Mouse (Mus musculus) hindbrain, embryonic 12.5 days (tissue): ENCODE results near the gene Pxmp4. TPM values are rescaled to one million over a fixed set of nuclear protein-coding genes. Genes with fewer than 3 reads are reported as not detected.

Experiments used
- ATAC-seq: fragments of 200-750 bp; cut with Nextera tagmentation; 2 replicates; pipeline ENCODE4 v1.8.0; 2017; ENCODE audit warnings: moderate TSS enrichment; ENCODE audit not compliant: low FRiP score
- H3K27ac ChIP-seq: fragments of 300-500 bp; sonication (generic); 2 replicates; pipeline ENCODE4 v1.5.1; 2016; ENCODE audit warnings: mild to moderate bottlenecking
- H3K27me3 ChIP-seq: fragments of 300-500 bp; sonication (generic); 2 replicates; pipeline ENCODE4 v1.6.1; 2016; ENCODE audit warnings: mild to moderate bottlenecking
- H3K36me3 ChIP-seq: fragments of 300-500 bp; sonication (generic); 2 replicates; pipeline ENCODE4 v1.6.1; 2016; ENCODE audit warnings: mild to moderate bottlenecking
- H3K4me1 ChIP-seq: fragments of 300-500 bp; sonication (generic); 2 replicates; pipeline ENCODE4 v1.6.1; 2016
- H3K4me2 ChIP-seq: fragments of 300-500 bp; sonication (generic); replicated peaks from 2 replicates; pipeline ENCODE4 v1.6.1; 2016; ENCODE audit warnings: mild to moderate bottlenecking
- H3K4me3 ChIP-seq: fragments of 300-500 bp; sonication (generic); 2 replicates; pipeline ENCODE4 v1.5.1; 2016; ENCODE audit warnings: mild to moderate bottlenecking
- H3K9ac ChIP-seq: fragments of 300-500 bp; sonication (generic); 2 replicates; pipeline ENCODE4 v1.6.1; 2016; ENCODE audit warnings: mild to moderate bottlenecking, moderate library complexity
- H3K9me3 ChIP-seq: fragments of 300-500 bp; sonication (generic); replicated peaks from 2 replicates; pipeline ENCODE4 v1.6.1; 2016; ENCODE audit warnings: mild to moderate bottlenecking
- WGBS: fragments of 180-500 bp; shearing (Covaris S2); methylation state at CpG from one replicate; pipeline ENCODE4 v1.1.7; 2016; 5-methylcytosine and 5-hydroxymethylcytosine counted together
- polyA plus RNA-seq: library from polyadenylated mRNA; unstranded; fragments of >200 nt; fragmentation: Nextera tagmentation; extraction: Ambion mirVana; gene quantifications from 2 replicates; pipeline ENCODE4 v1.2.1, GENCODE M21; 2016

Pxmp4 gene
- polyA plus RNA-seq, 1 experiment from 2014 or later, result 14.1 TPM

DNA sequence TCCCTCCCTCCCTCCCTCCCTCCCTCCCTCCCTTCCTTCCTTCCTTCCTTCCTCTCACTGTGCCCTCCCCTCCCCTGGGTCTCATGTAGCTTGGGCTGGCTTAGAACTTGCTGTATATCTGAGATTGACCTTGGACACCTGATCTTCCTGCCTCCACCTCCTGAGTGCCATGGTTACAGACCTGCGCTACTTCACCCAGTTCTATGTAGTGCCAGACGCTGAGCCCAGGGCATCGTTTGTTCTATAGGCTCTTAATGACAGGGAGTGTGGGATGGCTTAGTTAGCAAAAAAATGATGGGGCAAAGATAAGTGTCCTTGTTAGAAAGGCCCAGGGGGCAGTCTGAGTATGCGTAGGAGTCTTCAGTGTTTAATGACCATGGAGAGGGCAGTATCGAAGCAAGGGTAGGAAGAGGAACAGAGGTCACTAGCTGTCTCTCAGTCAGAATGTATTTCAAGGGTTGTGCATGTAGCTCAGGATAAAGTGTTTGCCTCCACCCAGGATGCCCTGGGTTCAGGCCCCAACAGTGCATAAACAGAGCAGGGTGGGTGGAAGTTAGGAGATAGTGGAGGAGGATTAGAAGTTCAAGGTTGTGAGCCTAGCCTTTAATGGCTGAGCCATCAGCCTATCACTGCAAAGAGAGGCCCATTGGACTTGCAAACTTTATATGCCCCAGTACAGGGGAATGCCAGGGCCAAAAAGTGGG lies 29.7 kb upstream of the Pxmp4 start:
- ATAC-seq, result no peak
- Histone ChIP-seq H3K4me2 (no peak overlapping the region), H3K9me3 (peaks cover under 1% of the 10 kb centered on the region; the same call in 1 of the 2 replicates), H3K4me1 (no peaks in the 10 kb centered on the region), H3K27me3 (no peaks in the 10 kb centered on the region), H3K9ac (no peak overlapping the region), H3K36me3 (peaks cover 65% of the 10 kb centered on the region), H3K4me3 (no peak overlapping the region), H3K27ac (no peak overlapping the region)
- 89% methylated on average over 5 of the region's 5 CpGs for WGBS

DNA sequence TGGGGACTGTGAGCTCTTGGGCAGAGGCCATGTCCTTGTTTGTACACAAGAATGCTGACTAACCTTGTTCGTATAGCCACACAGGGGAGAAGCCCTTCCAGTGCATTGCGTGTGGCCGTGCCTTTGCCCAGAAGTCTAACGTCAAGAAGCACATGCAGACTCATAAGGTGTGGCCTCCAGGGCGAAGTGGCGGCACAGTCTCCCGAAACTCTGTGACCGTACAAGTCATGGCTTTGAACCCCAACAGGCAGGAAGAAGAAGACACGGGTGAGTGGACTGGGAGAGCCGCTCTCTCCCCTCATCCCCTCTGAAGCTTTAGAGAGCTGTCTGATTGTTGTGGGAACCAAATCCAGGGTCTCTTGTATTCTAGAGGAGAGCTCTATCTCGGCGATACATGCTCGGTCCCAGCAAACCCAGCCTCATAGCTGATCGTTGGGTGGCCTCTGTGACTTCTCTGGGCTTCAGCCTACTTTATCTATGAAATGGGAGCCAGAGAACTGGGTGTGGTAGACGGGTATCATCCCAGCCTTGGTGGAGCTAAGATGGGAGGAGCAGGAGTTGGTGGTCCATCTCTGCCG lies 28.8 kb upstream of the Pxmp4 start:
- H3K27me3 ChIP-seq, result no peaks in the 10 kb centered on the region
- no peak overlapping the region for H3K4me2 ChIP-seq
- WGBS, result 90% methylated on average over 16 of the region's 16 CpGs
- H3K27ac ChIP-seq, result no peak overlapping the region
- no peak for ATAC-seq
- no peaks in the 10 kb centered on the region for H3K9me3 ChIP-seq
- H3K36me3 ChIP-seq, result peaks cover 60% of the 10 kb centered on the region
- H3K4me1 ChIP-seq, result no peaks in the 10 kb centered on the region
- H3K4me3 ChIP-seq, result no peak overlapping the region
- no peak overlapping the region for H3K9ac ChIP-seq

DNA sequence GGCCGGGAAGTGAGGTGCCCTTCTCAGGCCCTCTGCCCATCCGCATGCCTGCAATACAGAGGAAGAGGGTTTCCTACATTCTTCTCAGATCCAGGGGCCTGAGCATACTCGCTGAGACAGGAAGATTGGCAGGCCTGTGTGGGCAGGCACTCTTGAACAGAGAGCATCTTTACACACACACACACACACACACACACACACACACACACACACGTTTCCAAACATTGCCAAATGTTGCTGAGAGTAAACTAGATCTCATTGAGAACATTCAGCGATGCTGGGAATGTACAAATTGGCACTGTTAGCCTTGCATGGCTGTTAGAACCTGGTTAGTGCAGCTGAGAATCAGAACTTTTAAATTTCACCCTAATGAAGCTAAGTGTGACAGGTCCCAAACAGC lies 27.0 kb upstream of the Pxmp4 start:
- peaks cover 57% of the 10 kb centered on the region for H3K36me3 ChIP-seq
- no peak overlapping the region for H3K9ac ChIP-seq
- H3K4me3 ChIP-seq, result no peak overlapping the region
- whole genome bisulfite sequencing, result 88% methylated on average over 5 of the region's 5 CpGs
- H3K27ac ChIP-seq, result no peak overlapping the region
- H3K4me1 ChIP-seq, result no peaks in the 10 kb centered on the region
- no peaks in the 10 kb centered on the region for H3K27me3 ChIP-seq
- ATAC-seq, result no peak
- H3K4me2 ChIP-seq, result no peak overlapping the region
- no peaks in the 10 kb centered on the region for H3K9me3 ChIP-seq

DNA sequence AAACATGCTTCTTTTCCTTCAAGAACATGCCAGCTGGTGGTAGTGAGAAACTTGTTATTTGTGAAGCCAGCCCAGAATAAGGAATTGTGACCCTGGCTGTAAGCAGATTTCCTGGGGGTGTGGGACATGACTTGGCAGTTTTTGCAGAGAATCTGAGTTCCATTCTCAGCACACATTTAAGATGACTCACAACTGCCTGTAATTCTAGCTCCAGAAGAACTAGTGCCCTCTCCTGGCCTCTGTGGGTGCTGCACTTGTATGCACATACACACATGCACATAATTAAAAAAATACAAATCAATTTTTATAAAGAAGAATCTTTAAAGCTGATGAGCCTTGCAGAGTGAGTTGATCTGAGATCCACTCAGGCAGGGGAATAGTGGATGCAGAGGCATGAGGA lies 20.6 kb upstream of the Pxmp4 start:
- no peak overlapping the region for H3K27ac ChIP-seq
- no peak overlapping the region for H3K9ac ChIP-seq
- peaks cover 43% of the 10 kb centered on the region for H3K36me3 ChIP-seq
- no peaks in the 10 kb centered on the region; the same call in 1 of the 2 replicates for H3K9me3 ChIP-seq
- no peaks in the 10 kb centered on the region for H3K27me3 ChIP-seq
- no peak overlapping the region for H3K4me2 ChIP-seq
- H3K4me3 ChIP-seq, result no peak overlapping the region
- no peaks in the 10 kb centered on the region for H3K4me1 ChIP-seq
- ATAC-seq, result no peak

DNA sequence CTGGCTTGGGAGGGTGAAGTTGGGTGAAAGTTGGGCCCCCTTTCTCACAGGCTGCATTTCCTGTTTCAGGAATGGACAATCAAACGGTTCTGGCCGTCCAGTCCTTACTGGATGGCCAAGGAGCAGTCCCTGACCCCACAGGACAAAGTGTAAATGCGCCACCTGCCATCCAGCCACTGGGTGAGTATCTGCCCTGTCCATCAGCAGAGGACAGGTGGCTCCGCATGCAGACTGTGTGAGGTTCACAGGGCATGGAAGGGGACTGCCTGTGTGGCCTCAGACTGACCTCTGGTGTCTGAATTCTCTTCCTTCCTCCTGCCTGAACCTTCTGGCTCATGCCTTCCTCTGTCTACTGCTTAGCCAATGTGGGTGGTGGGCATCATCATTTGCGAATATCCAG lies 18.2 kb upstream of the Pxmp4 start:
- Histone ChIP-seq H3K36me3 (peaks cover 32% of the 10 kb centered on the region), H3K27me3 (no peaks in the 10 kb centered on the region), H3K9me3 (no peaks in the 10 kb centered on the region; the same call in 1 of the 2 replicates), H3K4me3 (no peak overlapping the region), H3K9ac (no peak overlapping the region), H3K4me2 (no peak overlapping the region), H3K4me1 (no peaks in the 10 kb centered on the region), H3K27ac (no peak overlapping the region)
- 82% methylated on average over 5 of the region's 5 CpGs for WGBS
- no peak for ATAC-seq

DNA sequence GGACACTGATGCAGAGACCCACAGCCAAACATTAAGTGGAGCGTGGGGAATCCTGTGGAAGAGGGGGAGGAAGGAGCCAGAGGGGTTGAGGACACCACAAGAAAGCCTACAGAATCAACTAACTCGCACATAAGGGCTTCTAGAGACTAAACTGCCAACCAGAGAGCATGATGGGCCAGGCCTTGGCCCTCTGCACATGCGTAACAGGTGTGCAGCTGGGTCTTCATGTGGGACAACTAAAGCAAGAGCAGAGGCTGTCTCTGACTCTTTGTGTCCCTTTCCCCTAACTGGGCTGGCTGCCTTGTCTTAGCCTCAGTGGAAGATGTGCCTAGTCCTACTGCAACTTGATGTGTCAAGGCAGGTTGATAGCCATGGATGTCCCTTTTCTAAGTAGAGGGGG lies 13.6 kb upstream of the Pxmp4 start:
- Histone ChIP-seq H3K4me1 (peaks cover 17% of the 10 kb centered on the region), H3K9me3 (no peaks in the 10 kb centered on the region), H3K27ac (no peak overlapping the region), H3K36me3 (no peaks in the 10 kb centered on the region), H3K9ac (no peak overlapping the region), H3K4me2 (no peak overlapping the region), H3K27me3 (no peaks in the 10 kb centered on the region), H3K4me3 (no peak overlapping the region)
- no peak for ATAC-seq
- 89% methylated on average over 3 of the region's 3 CpGs for WGBS

DNA sequence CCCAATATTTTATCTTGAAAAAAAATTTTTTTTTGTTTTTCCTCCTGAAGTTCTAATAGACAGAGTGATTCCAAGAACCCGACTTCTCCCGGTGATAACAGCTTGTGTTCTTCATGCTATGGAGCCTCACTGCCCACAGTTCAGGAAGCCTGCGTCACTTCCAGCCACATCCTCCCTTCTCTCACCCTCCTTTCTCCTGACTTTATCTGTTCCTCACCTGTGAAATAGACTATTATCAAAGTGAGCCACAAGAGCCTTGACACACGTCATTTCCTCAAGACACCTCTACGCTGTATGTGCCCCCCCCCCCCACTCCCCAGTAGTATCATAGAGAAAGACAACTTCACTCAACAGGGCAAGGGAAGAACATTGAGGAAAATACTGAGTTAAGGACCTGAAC lies 12.2 kb upstream of the Pxmp4 start:
- Histone ChIP-seq H3K9ac (no peak overlapping the region), H3K4me2 (no peak overlapping the region), H3K4me1 (peaks cover 17% of the 10 kb centered on the region), H3K27me3 (no peaks in the 10 kb centered on the region), H3K9me3 (no peaks in the 10 kb centered on the region), H3K4me3 (no peak overlapping the region), H3K36me3 (no peaks in the 10 kb centered on the region), H3K27ac (no peak overlapping the region)
- ATAC-seq, result no peak
- WGBS, result 92% methylated on average over 5 of the region's 5 CpGs

DNA sequence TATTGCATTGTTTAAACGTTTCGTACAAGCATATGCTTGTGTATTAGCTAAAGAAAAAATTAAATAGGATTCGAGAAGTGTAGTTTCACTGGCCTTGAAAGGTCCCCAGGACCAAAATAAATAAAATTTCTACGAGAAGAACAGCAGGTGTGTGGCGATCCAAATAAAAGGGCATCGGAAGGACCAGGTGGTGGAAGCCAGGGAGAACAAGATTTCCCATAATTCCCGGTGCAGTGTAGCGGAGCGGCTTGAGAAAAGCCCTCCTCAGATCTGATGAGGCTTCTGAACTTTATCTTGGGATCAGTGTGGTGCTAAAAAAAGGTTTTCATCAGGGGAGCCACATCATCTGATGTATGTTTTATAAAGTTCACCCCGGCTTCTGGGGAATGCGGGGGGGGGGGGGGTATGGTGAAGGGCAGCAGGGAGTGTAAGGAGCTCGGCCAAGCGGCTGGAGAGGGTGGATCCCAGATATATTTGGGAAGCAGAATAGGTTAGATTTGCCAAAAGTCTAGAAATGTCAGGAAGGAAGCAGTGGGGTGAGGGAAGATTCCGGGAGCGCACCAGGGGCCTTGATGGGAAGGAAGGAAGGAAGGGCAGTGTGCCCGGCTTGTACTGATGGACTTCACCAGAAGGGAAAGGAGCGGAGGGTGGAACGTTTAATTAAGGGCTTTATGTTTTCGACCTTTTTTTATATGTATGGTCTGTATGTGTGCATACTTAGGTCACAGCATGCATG lies 11.5 kb upstream of the Pxmp4 start:
- no peak overlapping the region for H3K4me3 ChIP-seq
- WGBS, result 78% methylated on average over 19 of the region's 19 CpGs
- peak overlapping the region; percentile 29; the same call in 1 of the 2 replicates for H3K9ac ChIP-seq

DNA sequence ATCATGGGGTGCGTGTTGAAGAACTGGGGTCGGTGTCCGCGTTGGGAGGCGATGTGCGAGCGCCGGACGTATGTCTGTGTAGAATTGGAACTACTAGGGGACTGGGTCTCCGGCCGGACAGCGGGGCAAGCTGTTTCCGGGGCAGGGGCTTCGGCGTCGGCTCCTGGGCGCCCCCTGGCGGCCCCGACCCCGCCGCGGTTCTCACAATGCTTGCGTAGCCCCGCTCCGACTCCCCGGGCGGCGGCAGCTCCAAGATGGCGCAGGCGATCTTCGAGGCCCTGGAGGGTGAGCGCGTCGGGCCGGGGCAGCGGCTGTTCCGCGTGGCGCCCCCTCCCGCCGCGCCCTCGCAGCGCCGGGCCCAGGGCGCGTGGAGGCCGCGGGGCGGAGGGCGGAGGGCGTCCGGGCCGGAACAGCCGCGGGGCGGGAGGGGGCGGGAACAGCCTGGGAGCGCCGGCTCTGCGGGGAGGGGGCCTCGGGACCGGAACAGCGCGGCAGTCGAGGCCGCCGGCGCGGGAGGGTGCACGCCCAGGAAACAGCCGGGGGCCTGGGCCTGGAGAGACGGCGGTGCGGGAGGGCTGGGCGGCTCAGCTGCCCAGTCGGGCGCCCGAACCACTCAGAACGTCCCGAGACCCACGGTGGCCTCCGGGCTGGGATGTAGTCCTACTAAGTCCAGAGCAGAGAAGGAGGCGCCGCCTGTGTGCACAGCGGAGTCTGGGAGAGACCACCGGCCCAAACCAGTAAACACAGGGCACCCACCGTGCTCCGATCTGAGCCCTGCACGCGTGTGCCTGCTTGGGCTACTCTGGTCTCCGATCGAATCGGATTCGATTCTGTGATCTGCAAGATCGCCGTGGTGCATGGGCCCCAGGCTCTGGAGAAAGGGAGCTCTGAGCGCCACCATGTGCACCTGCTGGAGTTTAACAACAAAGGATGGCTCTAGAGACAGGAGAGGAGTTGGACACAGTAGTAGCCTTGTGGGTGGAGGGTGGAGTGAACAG lies 9.9 kb upstream of the Pxmp4 start, which contains the start of the genes Zfp341 and 4930519P11Rik:
Zfp341 (plus strand) TSS at position 180 of the 998 bp plus-strand sequence.
4930519P11Rik (minus strand) TSS at position 320 of the 998 bp plus-strand sequence.
- peak within 1 kb of the TSS; percentile 96 for H3K27ac ChIP-seq
- no peaks in the 10 kb centered on the region for H3K9me3 ChIP-seq
- H3K9ac ChIP-seq, result peak within 1 kb of the TSS; percentile 78
- no peaks in the 10 kb centered on the region for H3K27me3 ChIP-seq
- peak within 1 kb of the TSS; percentile 55 for H3K4me3 ChIP-seq
- peak; percentile 95 for ATAC-seq
- no peaks in the 10 kb centered on the region for H3K36me3 ChIP-seq
- peak within 1 kb of the TSS; percentile 67 for H3K4me2 ChIP-seq
- H3K4me1 ChIP-seq, result peaks cover 17% of the 10 kb centered on the region
- whole genome bisulfite sequencing, result under 1% methylated on average over 78 of the region's 98 CpGs

More for the DNA sequence above, 11.5 kb upstream of the Pxmp4 start:
- H3K4me1 ChIP-seq, result peaks cover 17% of the 10 kb centered on the region
- no peaks in the 10 kb centered on the region for H3K36me3 ChIP-seq
- no peak for ATAC-seq
- H3K27me3 ChIP-seq, result no peaks in the 10 kb centered on the region
- peak overlapping the region; percentile 67; the same call in 1 of the 2 replicates for H3K4me2 ChIP-seq
- no peak overlapping the region for H3K27ac ChIP-seq
- H3K9me3 ChIP-seq, result no peaks in the 10 kb centered on the region

DNA sequence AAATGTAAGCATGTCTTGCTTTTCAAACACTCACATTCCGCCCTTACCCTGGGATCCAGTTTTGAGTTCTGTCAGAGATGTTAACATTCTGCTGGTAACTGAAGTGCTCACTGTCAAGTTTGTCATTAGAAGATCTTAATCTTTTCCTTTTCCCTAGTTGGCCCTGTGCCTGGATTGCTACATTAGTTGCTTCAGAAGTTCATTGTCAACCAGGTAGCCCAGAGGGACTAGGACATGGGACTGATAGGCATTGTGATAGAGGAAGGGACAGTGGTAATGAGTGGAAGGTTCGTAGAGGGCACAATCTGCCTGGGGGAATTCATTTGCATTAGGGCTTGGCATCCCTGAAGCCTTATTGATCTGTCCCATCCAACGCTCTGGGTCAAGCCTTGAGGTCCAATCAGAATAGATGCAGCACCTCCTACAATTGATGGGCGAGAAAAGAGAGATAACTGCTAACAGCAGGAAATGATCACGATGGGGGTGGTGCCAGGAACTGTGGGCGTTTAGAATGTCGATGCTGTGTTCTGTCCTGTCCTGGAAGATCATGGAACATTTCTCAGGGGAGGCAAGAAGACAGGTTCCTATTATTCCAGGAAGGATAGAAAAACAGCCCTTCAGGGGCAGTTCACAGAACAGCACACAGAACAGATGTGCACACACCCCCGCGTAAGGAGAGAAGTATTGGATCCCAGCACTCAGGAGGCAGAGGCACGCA lies 5.7 kb upstream of the Pxmp4 start:
- Histone ChIP-seq H3K9me3 (no peaks in the 10 kb centered on the region), H3K4me2 (no peak overlapping the region), H3K36me3 (no peaks in the 10 kb centered on the region), H3K4me1 (peaks cover 15% of the 10 kb centered on the region), H3K27me3 (no peaks in the 10 kb centered on the region), H3K9ac (no peak overlapping the region), H3K27ac (no peak overlapping the region), H3K4me3 (no peak overlapping the region)
- 63% methylated on average over 10 of the region's 10 CpGs for WGBS
- no peak for ATAC-seq

DNA sequence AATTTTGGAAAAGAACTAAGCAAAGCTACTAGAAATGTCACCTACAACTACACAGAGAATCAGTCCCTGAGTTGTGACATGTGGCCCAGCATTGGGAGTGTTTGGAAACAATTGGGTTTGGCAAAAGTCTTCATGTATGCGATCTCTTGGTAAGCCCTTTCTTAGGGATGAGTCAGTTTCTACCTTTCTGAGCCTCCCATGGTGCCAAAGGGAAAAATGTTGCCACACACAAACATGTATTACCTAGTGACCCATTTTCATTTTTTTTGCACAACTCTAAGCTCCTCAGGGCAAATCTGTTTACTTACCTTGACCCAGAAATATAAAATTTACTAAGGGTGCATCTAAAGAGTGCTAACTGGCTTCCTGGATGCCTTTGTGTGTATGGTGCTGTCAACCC lies 3.5 kb upstream of the Pxmp4 start:
- Histone ChIP-seq H3K9me3 (no peaks in the 10 kb centered on the region), H3K27me3 (no peaks in the 10 kb centered on the region), H3K36me3 (no peaks in the 10 kb centered on the region), H3K9ac (no peak overlapping the region), H3K4me3 (no peak overlapping the region), H3K4me1 (peaks cover 13% of the 10 kb centered on the region), H3K4me2 (no peak overlapping the region), H3K27ac (no peak overlapping the region)
- no peak for ATAC-seq
- WGBS, result 89% methylated on average over 1 of the region's 1 CpGs
